Mouse (Mus musculus) limb, embryonic 13.5 days (tissue): Measurements from ENCODE around the gene Snf8. TPM values are rescaled to one million over a fixed set of nuclear protein-coding genes. Genes with fewer than 3 reads are reported as not detected.
A peak's percentile ranks its signal among the peaks of the same experiment; 100 is the strongest.

Experiments
- ATAC-seq: fragments of 200-750 bp; cut with Nextera tagmentation; 2 replicates; pipeline ENCODE4 v1.8.0; 2017; ENCODE audit warnings: low read depth, moderate number of reproducible peaks, moderate TSS enrichment; ENCODE audit not compliant: low FRiP score
- H3K27ac ChIP-seq: fragments of 300-500 bp; sonication (generic); 2 replicates; pipeline ENCODE4 v1.5.1; 2015; ENCODE audit warnings: inconsistent platforms, mild to moderate bottlenecking, moderate library complexity
- H3K27me3 ChIP-seq: fragments of 300-500 bp; sonication (generic); 2 replicates; pipeline ENCODE4 v1.6.1; 2015; ENCODE audit warnings: mild to moderate bottlenecking, inconsistent platforms
- H3K36me3 ChIP-seq: fragments of 300-500 bp; sonication (generic); 2 replicates; pipeline ENCODE4 v1.6.1; 2015; ENCODE audit warnings: inconsistent platforms, mild to moderate bottlenecking, moderate library complexity
- H3K4me1 ChIP-seq: fragments of 300-500 bp; sonication (generic); 2 replicates; pipeline ENCODE4 v1.6.1; 2015; ENCODE audit warnings: inconsistent platforms
- H3K4me2 ChIP-seq: fragments of 300-500 bp; sonication (generic); replicated peaks from 2 replicates; pipeline ENCODE4 v1.6.1; 2015; ENCODE audit warnings: inconsistent platforms, mild to moderate bottlenecking, moderate library complexity
- H3K4me3 ChIP-seq: fragments of 300-500 bp; sonication (generic); 2 replicates; pipeline ENCODE4 v1.5.1; 2015; ENCODE audit warnings: moderate library complexity, mild to moderate bottlenecking, inconsistent platforms
- H3K9ac ChIP-seq: fragments of 300-500 bp; sonication (generic); 2 replicates; pipeline ENCODE4 v1.6.1; 2015; ENCODE audit warnings: mild to moderate bottlenecking, inconsistent platforms
- H3K9me3 ChIP-seq: fragments of 300-500 bp; sonication (generic); 2 replicates; pipeline ENCODE4 v1.6.1; 2016; ENCODE audit warnings: inconsistent platforms
- WGBS: fragments of 180-500 bp; shearing (Covaris S2); methylation state at CpG from one replicate; pipeline ENCODE4 v1.1.7; 2015; 5-methylcytosine and 5-hydroxymethylcytosine counted together
- polyA plus RNA-seq: library from polyadenylated mRNA; unstranded; fragments of >200 nt; fragmentation: Nextera tagmentation; extraction: Ambion mirVana; gene quantifications from 2 replicates; pipeline ENCODE4 v1.2.1, GENCODE M21; 2015

The Snf8 gene
- polyA plus RNA-seq, 1 experiment from 2014 or later, result 95.0 TPM

- Histone ChIP-seq H3K9ac (no peak overlapping the region), H3K4me2 (peak overlapping the region; percentile 59), H3K27me3 (no peaks in the 10 kb centered on the region), H3K36me3 (peaks cover 16% of the 10 kb centered on the region), H3K27ac (peak overlapping the region; percentile 64; the same call in 1 of the 2 replicates), H3K9me3 (no peaks in the 10 kb centered on the region), H3K4me3 (peak overlapping the region; percentile 38), H3K4me1 (peaks cover 14% of the 10 kb centered on the region)
- 68% methylated on average over 13 of the region's 13 CpGs for WGBS
- no peak for ATAC-seq
These were observed 41.8 kb downstream of the Snf8 start for GRCm38 (mm10) chr11:96076221-96077105.

- Histone ChIP-seq H3K4me3 (no peak overlapping the region), H3K4me2 (no peak overlapping the region), H3K9ac (no peak overlapping the region), H3K27me3 (no peaks in the 10 kb centered on the region), H3K36me3 (no peaks in the 10 kb centered on the region), H3K9me3 (no peaks in the 10 kb centered on the region), H3K4me1 (no peaks in the 10 kb centered on the region), H3K27ac (no peak overlapping the region)
- 66% methylated on average over 5 of the region's 5 CpGs for WGBS
- ATAC-seq, result no peak
These were observed 46.1 kb downstream of the Snf8 start for GRCm38 (mm10) chr11:96080736-96081135.

DNA sequence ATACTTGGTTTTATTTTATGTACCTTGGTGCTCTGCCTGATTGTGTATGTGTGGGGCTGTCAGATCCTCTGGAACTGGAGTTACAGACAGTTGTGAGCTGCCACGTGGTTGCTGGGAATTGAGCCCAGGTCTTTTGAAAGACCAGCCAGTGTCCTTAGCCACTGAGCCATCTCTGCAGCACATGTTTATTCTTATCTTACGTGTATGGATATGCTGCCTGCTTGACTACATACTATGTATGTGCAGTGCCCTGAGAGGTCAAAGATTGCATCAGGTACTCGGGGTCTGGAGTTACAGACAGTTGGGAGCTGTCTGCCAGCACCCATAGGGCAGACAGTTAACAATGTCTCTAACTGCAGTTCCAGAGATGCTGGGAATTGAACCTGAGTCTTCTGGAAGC, 48.0 kb downstream of the Snf8 start:
- H3K27me3 ChIP-seq, result no peaks in the 10 kb centered on the region
- no peaks in the 10 kb centered on the region for H3K9me3 ChIP-seq
- no peak for ATAC-seq
- H3K27ac ChIP-seq, result no peak overlapping the region
- 78% methylated on average over 3 of the region's 3 CpGs for WGBS
- H3K36me3 ChIP-seq, result no peaks in the 10 kb centered on the region
- H3K4me1 ChIP-seq, result no peaks in the 10 kb centered on the region
- no peak overlapping the region for H3K4me2 ChIP-seq
- no peak overlapping the region for H3K4me3 ChIP-seq
- H3K9ac ChIP-seq, result no peak overlapping the region

DNA sequence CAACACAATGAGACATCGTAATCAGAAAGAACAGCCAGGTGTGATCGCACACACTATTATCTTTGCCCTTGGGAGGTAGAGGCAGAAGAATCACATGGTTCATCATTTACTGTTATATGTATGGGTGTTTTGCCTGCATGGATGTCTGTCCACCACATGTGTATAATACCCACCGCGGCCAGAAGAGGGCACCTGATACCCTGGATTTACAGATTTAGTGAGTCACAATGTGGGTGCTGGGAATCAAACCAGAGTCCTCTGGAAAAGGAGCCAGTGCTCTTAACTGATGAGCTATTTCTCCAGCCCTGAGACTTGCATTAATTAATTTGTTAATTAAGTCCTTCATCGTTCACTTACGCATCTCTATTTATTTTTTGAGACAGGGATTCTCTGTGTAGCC, 53.3 kb downstream of the Snf8 start:
- Histone ChIP-seq H3K4me2 (no peak overlapping the region), H3K9me3 (no peaks in the 10 kb centered on the region; the same call in 1 of the 2 replicates), H3K36me3 (no peaks in the 10 kb centered on the region), H3K4me3 (no peak overlapping the region), H3K27me3 (peaks cover 3% of the 10 kb centered on the region; the same call in 1 of the 2 replicates), H3K9ac (no peak overlapping the region), H3K27ac (no peak overlapping the region), H3K4me1 (no peaks in the 10 kb centered on the region)
- 84% methylated on average over 6 of the region's 6 CpGs for WGBS
- no peak for ATAC-seq

GRCm38 (mm10) chr11:96091073-96091472, 56.4 kb downstream of the Snf8 start:
- Histone ChIP-seq H3K4me3 (no peak overlapping the region), H3K36me3 (no peaks in the 10 kb centered on the region), H3K4me2 (no peak overlapping the region), H3K27me3 (peaks cover 3% of the 10 kb centered on the region; the same call in 1 of the 2 replicates), H3K9me3 (no peaks in the 10 kb centered on the region; the same call in 1 of the 2 replicates), H3K4me1 (no peaks in the 10 kb centered on the region), H3K9ac (no peak overlapping the region), H3K27ac (no peak overlapping the region)
- no peak for ATAC-seq
- 58% methylated on average over 2 of the region's 2 CpGs for WGBS

- Histone ChIP-seq H3K36me3 (no peaks in the 10 kb centered on the region), H3K9ac (no peak overlapping the region), H3K27me3 (peaks cover 3% of the 10 kb centered on the region; the same call in 1 of the 2 replicates), H3K4me2 (no peak overlapping the region), H3K4me3 (no peak overlapping the region), H3K9me3 (no peaks in the 10 kb centered on the region; the same call in 1 of the 2 replicates), H3K4me1 (no peaks in the 10 kb centered on the region), H3K27ac (no peak overlapping the region)
- 43% methylated on average over 7 of the region's 7 CpGs for WGBS
- no peak for ATAC-seq
These were observed 58.1 kb downstream of the Snf8 start for GRCm38 (mm10) chr11:96092674-96093291.

DNA sequence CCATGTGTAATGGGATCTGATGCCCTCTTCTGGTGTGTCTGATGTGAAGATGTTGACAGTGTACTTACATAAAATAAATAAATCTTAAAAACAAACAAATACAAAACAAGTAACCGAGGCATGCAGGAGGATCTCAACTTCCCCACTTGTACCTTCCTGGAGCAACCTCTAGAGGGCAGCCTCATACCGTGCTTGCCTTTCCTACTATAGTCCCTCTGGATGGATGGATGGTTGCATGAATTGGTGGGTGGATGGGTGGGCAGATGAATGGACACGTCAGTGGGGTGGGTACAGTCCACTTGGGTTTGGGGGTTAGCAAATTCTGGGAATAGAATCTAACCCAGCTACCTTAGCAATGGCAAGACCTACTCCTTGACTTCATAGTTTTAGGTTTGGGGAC, 58.7 kb downstream of the Snf8 start:
- no peak for ATAC-seq
- no peaks in the 10 kb centered on the region for H3K9me3 ChIP-seq
- H3K4me2 ChIP-seq, result no peak overlapping the region
- no peak overlapping the region for H3K4me3 ChIP-seq
- no peak overlapping the region for H3K27ac ChIP-seq
- no peak overlapping the region for H3K9ac ChIP-seq
- peaks cover 3% of the 10 kb centered on the region; the same call in 1 of the 2 replicates for H3K27me3 ChIP-seq
- H3K36me3 ChIP-seq, result no peaks in the 10 kb centered on the region
- WGBS, result 16% methylated on average over 3 of the region's 3 CpGs
- no peaks in the 10 kb centered on the region for H3K4me1 ChIP-seq

Other genes with a start within 250 kb of the Snf8 start
- gene Phospho1, start 210.4 kb upstream of the Snf8 start, polyA plus RNA-seq, result 0.26 and 0.89 TPM in 2 replicates
- gene Gngt2, start 197.7 kb upstream of the Snf8 start, polyA plus RNA-seq, result 11.2 and 12.0 TPM in 2 replicates
- 5.4 and 5.5 TPM in 2 replicates for gene Abi3, start 192.4 kb upstream of the Snf8 start, polyA plus RNA-seq
- 0.19 TPM in 1 of 2 replicates, not detected in the other for gene B4galnt2, start 120.0 kb upstream of the Snf8 start, polyA plus RNA-seq
- gene Igf2bp1, start 28.9 kb upstream of the Snf8 start, polyA plus RNA-seq, result 83.4 and 85.7 TPM in 2 replicates
- gene Gip, start 10.3 kb upstream of the Snf8 start, polyA plus RNA-seq, result not detected in 2 replicates
- gene Ube2z, start 30.5 kb downstream of the Snf8 start, polyA plus RNA-seq, result 39.2 and 41.4 TPM in 2 replicates
- gene Atp5g1, start 40.8 kb downstream of the Snf8 start, polyA plus RNA-seq, result 424 and 500 TPM in 2 replicates
- gene Calcoco2, start 77.1 kb downstream of the Snf8 start, polyA plus RNA-seq, result not detected in 2 replicates
- gene Ttll6, start 98.9 kb downstream of the Snf8 start, polyA plus RNA-seq, result not detected in 2 replicates
- gene Hoxb13, start 159.4 kb downstream of the Snf8 start, polyA plus RNA-seq, result not detected in 2 replicates
- gene Hoxb9, start 236.6 kb downstream of the Snf8 start, polyA plus RNA-seq, result 1.1 and 1.3 TPM in 2 replicates
- gene Hoxb8, start 247.0 kb downstream of the Snf8 start, polyA plus RNA-seq, result 0.17 and 0.32 TPM in 2 replicates